ENCODE assay signal across 24 mouse cellular contexts in genomic region chr5:111438336-111438735, GRCm38 (mm10). TPM values are rescaled to one million over a fixed set of nuclear protein-coding genes. Genes with fewer than 3 reads are reported as not detected.
DNase-seq lines count a peak whose midpoint lies in the region; ATAC-seq lines count a peak whose summit lies in the region.
"Had no signal": no experiment of that assay in that cellular context is flagged by ENCODE, and none has a peak within 500 bp of the region (broad histone marks: within the 10 kb centered on the region; RNA-seq: fewer than 3 reads in every experiment).

No protein-coding gene starts in this region.

- 73% methylated on average over 3 of the region's 3 CpGs for WGBS in forebrain, embryonic 15.5 days
- 87% methylated on average over 3 of the region's 3 CpGs for WGBS in forebrain, embryonic 10.5 days
- 75% methylated on average over 3 of the region's 3 CpGs for WGBS in midbrain, embryonic 13.5 days
- 79% methylated on average over 3 of the region's 3 CpGs for WGBS in midbrain, embryonic 11.5 days

- no peaks in the 10 kb centered on the region for H3K9me3 ChIP-seq in forebrain, embryonic 15.5 days
- no peaks in the 10 kb centered on the region for H3K9me3 ChIP-seq in forebrain, embryonic 10.5 days
- H3K9me3 ChIP-seq in midbrain, embryonic 13.5 days = no peaks in the 10 kb centered on the region
- H3K9me3 ChIP-seq in midbrain, embryonic 11.5 days (ENCODE audit: control insufficient read depth, low read length) = no peaks in the 10 kb centered on the region
- H3K9me3 ChIP-seq: embryonic facial prominence, embryonic 12.5 days; embryonic facial prominence, embryonic 15.5 days; hindbrain, embryonic 12.5 days; hindbrain, embryonic 15.5 days; intestine, embryonic 15.5 days had no signal

- H3K36me3 ChIP-seq in forebrain, embryonic 15.5 days = no peaks in the 10 kb centered on the region; the same call in 1 of the 2 replicates
- H3K36me3 ChIP-seq in forebrain, embryonic 10.5 days (replicated peaks) = peaks cover 100% of the 10 kb centered on the region
- peaks cover 46% of the 10 kb centered on the region for H3K36me3 ChIP-seq in midbrain, embryonic 13.5 days
- H3K36me3 ChIP-seq in midbrain, embryonic 11.5 days (ENCODE audit: control insufficient read depth, insufficient read depth, low read length) = peaks cover 7% of the 10 kb centered on the region; the same call in 1 of the 2 replicates
- H3K36me3 ChIP-seq: hindbrain, embryonic 15.5 days; intestine, embryonic 15.5 days had no signal

- H3K4me3 ChIP-seq in forebrain, embryonic 15.5 days = no peak overlapping the region
- H3K4me3 ChIP-seq in forebrain, embryonic 10.5 days = no peak overlapping the region
- no peak overlapping the region for H3K4me3 ChIP-seq in midbrain, embryonic 13.5 days (replicated peaks)
- no peak overlapping the region for H3K4me3 ChIP-seq in midbrain, embryonic 11.5 days (ENCODE audit: low read depth, low read length)
- H3K4me3 ChIP-seq: embryonic facial prominence, embryonic 12.5 days; embryonic facial prominence, embryonic 15.5 days; hindbrain, embryonic 12.5 days; hindbrain, embryonic 15.5 days; intestine, embryonic 15.5 days had no signal

- H3K9ac ChIP-seq in forebrain, embryonic 15.5 days (replicated peaks) = no peak overlapping the region
- no peak overlapping the region for H3K9ac ChIP-seq in midbrain, embryonic 13.5 days (replicated peaks)
- H3K9ac ChIP-seq in midbrain, embryonic 11.5 days (ENCODE audit: low read length) = no peak overlapping the region
- H3K9ac ChIP-seq: embryonic facial prominence, embryonic 12.5 days; embryonic facial prominence, embryonic 15.5 days; hindbrain, embryonic 12.5 days; hindbrain, embryonic 15.5 days; intestine, embryonic 15.5 days had no signal

- peak overlapping the region; percentile 21; the same call in 1 of the 2 replicates for H3K27ac ChIP-seq in forebrain, embryonic 15.5 days (replicated peaks)
- no peak overlapping the region for H3K27ac ChIP-seq in forebrain, embryonic 10.5 days
- peak overlapping the region; percentile 14; the same call in 1 of the 2 replicates for H3K27ac ChIP-seq in midbrain, embryonic 13.5 days
- no peak overlapping the region for H3K27ac ChIP-seq in midbrain, embryonic 11.5 days (ENCODE audit: low read depth, low read length)
- H3K27ac ChIP-seq: embryonic facial prominence, embryonic 12.5 days; embryonic facial prominence, embryonic 15.5 days; hindbrain, embryonic 12.5 days; hindbrain, embryonic 15.5 days; intestine, embryonic 15.5 days had no signal

- no peak for DNase-seq in forebrain, embryonic 10.5 days (ENCODE audit: extremely low spot score, low spot score)
- no peak for DNase-seq in midbrain, embryonic 11.5 days (ENCODE audit: low spot score, missing footprints)
- DNase-seq in ES-CJ7 (ENCODE audit: low read depth, low spot score) (peak; percentile 89), R1 (ENCODE audit: low read depth, low spot score) (peak; percentile 68)
- no peak for DNase-seq in retina, postnatal 1 day
- DNase-seq: adrenal gland, postnatal 10 days; adrenal gland, postnatal 36 days; cerebellum, adult 18-20 months; cerebellum, adult 9-11 months; cerebellum, postnatal 25 days; heart, adult 11 months; kidney, adult 11 months had no signal

- no peaks in the 10 kb centered on the region for H3K27me3 ChIP-seq in forebrain, embryonic 15.5 days
- H3K27me3 ChIP-seq in forebrain, embryonic 10.5 days (ENCODE audit: poor library complexity, severe bottlenecking) = no peaks in the 10 kb centered on the region
- H3K27me3 ChIP-seq in midbrain, embryonic 13.5 days = no peaks in the 10 kb centered on the region
- H3K27me3 ChIP-seq in midbrain, embryonic 11.5 days (ENCODE audit: control insufficient read depth, insufficient read depth, low read length) = no peaks in the 10 kb centered on the region
- H3K27me3 ChIP-seq: embryonic facial prominence, embryonic 12.5 days; embryonic facial prominence, embryonic 15.5 days; hindbrain, embryonic 12.5 days; hindbrain, embryonic 15.5 days; intestine, embryonic 15.5 days had no signal

- H3K4me1 ChIP-seq in forebrain, embryonic 15.5 days = peaks cover 78% of the 10 kb centered on the region
- H3K4me1 ChIP-seq in forebrain, embryonic 10.5 days = peaks cover 80% of the 10 kb centered on the region
- H3K4me1 ChIP-seq in midbrain, embryonic 13.5 days (replicated peaks) = peaks cover 88% of the 10 kb centered on the region
- peaks cover 45% of the 10 kb centered on the region for H3K4me1 ChIP-seq in midbrain, embryonic 11.5 days (ENCODE audit: control insufficient read depth, insufficient read depth, low read length)

- H3K4me2 ChIP-seq in forebrain, embryonic 15.5 days (replicated peaks) = no peak overlapping the region
- H3K4me2 ChIP-seq in midbrain, embryonic 13.5 days (replicated peaks) = no peak overlapping the region
- no peak overlapping the region for H3K4me2 ChIP-seq in midbrain, embryonic 11.5 days
- H3K4me2 ChIP-seq: embryonic facial prominence, embryonic 12.5 days; embryonic facial prominence, embryonic 15.5 days; heart, embryonic 11.5 days; hindbrain, embryonic 12.5 days; hindbrain, embryonic 15.5 days; intestine, embryonic 15.5 days had no signal

- ATAC-seq in forebrain, embryonic 15.5 days (replicated peaks) = no peak
- ATAC-seq in midbrain, embryonic 13.5 days = no peak
- no peak for ATAC-seq in midbrain, embryonic 11.5 days (ENCODE audit: low FRiP score)
- no peak for ATAC-seq in inflammation-experienced regulatory T-cells, adult 6 months
- ATAC-seq: CD4-positive, CD25-positive, alpha-beta regulatory T cell, adult 4 months; forebrain, embryonic 16.5 days; intestine, embryonic 15.5 days had no signal

RNA-seq across cellular contexts. Expression of gene Mn1, which starts 21.2 kb away (rescaled TPM):
- 102 and 109 TPM in 2 replicates for polyA plus RNA-seq in forebrain, embryonic 15.5 days (2015; fragmentation: Nextera tagmentation; extraction: Ambion mirVana)
- polyA plus RNA-seq in forebrain, embryonic 10.5 days (2016; fragmentation: Nextera tagmentation; extraction: Ambion mirVana) = 36.5 and 40.0 TPM in 2 replicates
- polyA plus RNA-seq in midbrain, embryonic 13.5 days (2015; fragmentation: Nextera tagmentation; extraction: Ambion mirVana) = 60.2 and 73.1 TPM in 2 replicates
- polyA plus RNA-seq in midbrain, embryonic 11.5 days (2014; fragmentation: Nextera tagmentation; extraction: Ambion mirVana) = 42.0 and 46.2 TPM in 2 replicates
- not detected for polyA plus RNA-seq in inflammation-experienced regulatory T-cells, adult 6 months (2017; shearing (Covaris generic))
- polyA plus RNA-seq: C2C12; CD4-positive, CD25-positive, alpha-beta regulatory T cell, adult 4 months had no signal

Comparison
In these comparisons a context has a peak if more than half of its experiments do, and no peak if none do; other contexts are left out.
1. H3K27ac ChIP-seq: peak in forebrain, embryonic 15.5 days (single experiment) and midbrain, embryonic 13.5 days (single experiment); none in forebrain, embryonic 10.5 days (single experiment) and midbrain, embryonic 11.5 days (single experiment).
2. DNase-seq: peak in ES-CJ7 (single experiment) and R1 (single experiment); none in forebrain, embryonic 10.5 days (single experiment), midbrain, embryonic 11.5 days (single experiment) and retina, postnatal 1 day (single experiment).
3. RNA of gene Mn1, which starts 21.2 kb away (polyA plus RNA-seq): 102 to 109 TPM in forebrain, embryonic 15.5 days, 60.2 to 73.1 TPM in midbrain, embryonic 13.5 days, 42.0 to 46.2 TPM in midbrain, embryonic 11.5 days and 36.5 to 40.0 TPM in forebrain, embryonic 10.5 days; not detected in inflammation-experienced regulatory T-cells, adult 6 months; every median in the first group is over 10 times any median in the second.